Mouse (Mus musculus) frontal cortex, postnatal 14 days (tissue): ENCODE measurements at regions not wholly inside any gene's neighbourhood (a gene's known extent, or its start where the extent isn't known, plus 50 kb on each side); places are given as distances from the start of the nearest gene placed in this dataset.
"Not testable (repeated sequence)": the region's sequence is repeated elsewhere in the genome, so short reads cannot be mapped to it uniquely, and the experiment has no call there.

ENCODE experiments used
- DNase-seq, 2 experiments: peaks; one replicate each; pipeline ENCODE4 v3.0.0; 2022; ENCODE audit warnings: low spot score in 2 of 2

DNA sequence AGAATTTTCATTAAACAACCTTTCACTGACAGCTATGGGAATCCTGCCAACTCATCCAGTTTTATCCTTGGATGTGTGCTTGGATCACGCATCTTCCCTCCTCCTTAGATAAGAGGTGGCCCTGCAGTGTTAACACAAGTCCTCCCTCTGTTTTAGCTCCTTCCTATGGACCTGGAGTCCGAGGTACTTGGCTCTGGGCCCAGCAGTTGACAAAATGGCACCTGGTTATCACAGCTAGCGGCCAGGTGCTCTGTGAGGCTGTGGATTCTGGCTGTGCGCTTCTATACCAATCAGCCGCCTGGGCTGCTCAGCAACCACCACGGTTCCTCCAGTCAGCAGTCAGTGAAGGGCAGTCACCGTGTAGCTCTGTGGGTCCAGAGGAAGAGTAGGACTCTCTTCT, 157.4 kb downstream of the Prdm2 start:
- no peak for DNase-seq

DNA sequence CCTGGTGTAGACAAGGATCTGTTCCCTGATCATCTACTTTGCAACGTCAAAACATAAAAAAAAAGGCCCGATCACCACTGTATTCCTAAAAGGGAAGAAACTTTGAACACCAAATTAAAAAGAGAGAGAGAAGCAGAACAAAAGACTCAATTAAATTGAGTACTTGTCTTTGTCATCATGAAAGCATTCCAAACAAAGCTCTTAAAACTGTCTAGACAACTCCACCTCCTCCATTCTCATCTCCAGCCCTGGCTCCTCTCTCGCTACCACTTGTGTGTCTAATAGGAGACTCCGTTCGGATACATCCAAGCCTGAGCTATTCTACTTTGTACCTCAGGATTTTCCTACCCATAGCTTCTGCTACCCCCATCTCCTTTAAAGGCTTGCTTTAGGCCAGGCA, 159.8 kb downstream of the Prdm2 start:
- DNase-seq, result no peak

DNA sequence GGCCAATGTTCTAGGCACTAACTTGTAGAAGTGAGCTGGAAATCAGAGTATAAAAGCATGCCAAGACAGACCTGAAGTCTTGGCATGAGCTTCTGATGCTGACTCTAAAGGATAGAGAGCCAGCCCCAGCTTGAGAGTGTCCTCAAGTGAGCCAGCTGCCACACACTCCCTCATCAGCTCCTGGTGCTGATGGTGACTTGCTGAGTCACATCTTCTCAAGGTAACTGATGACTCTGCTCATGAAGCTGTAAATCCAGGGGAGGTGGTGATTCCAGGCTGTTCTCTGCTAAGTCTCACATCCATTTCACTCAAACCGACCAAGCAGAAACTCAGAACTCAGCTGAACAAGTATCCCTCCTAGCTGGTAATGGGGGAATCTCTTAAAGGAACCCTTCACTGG, 161.6 kb downstream of the Prdm2 start:
- no peak for DNase-seq

DNA sequence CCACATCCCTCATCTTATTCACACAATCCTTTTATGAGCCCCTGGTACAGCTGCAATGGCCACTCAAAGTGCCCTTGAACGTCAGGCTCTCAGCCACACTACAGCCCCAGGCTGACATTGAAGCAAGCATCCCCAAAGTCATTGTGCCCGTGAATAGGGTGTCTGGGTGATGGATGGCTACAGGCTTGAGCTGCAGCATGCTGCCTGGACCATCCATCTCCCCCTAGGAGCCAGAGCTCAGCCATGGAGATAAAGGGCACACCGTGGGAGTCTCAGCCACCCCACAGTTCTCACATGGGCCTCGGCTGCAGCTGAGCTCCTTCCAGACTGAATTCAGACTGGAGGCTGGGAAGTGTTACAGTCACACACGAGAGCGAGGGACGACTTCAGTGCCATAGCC, 167.6 kb downstream of the Prdm2 start:
- DNase-seq, result no peak

DNA sequence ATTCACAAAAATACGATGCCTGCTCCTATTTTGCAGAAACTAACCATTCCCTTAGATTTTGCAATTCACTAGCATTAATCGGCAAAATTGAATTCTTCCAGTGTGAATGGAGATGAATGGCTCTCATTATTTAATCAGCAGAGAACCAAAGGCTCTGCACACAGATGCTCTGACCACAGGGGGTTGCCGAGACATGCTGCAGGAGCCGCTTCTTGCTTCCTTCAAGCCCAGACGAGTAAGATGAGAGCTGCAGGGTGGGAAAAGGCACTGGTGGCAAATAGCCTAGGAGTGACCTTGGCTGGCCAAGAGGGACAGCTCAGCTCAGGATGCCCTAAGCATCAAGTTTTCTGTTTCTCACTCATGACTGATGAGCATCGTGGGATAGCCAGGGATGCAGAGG, 170.0 kb downstream of the Prdm2 start:
- no peak for DNase-seq

DNA sequence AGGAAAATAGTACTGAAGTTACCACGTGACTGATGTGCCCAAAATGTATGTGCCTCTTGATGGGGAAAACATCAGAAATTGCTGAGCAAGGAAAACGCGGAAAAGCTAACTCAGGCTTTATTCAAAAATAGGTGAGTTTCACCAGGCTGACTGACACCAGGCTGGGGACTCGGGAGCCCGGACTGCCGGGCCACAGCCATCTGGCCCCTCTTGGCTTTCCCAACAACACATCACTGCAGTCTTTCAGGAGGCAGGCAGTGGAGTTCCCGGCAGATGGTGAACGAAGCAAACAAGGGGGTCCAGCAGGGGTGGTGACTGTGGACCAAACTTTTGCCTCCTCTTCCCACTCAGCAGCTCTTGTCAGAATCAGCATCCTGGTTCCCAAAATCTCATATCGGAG, 174.2 kb downstream of the Prdm2 start:
- DNase-seq, result no peak

DNA sequence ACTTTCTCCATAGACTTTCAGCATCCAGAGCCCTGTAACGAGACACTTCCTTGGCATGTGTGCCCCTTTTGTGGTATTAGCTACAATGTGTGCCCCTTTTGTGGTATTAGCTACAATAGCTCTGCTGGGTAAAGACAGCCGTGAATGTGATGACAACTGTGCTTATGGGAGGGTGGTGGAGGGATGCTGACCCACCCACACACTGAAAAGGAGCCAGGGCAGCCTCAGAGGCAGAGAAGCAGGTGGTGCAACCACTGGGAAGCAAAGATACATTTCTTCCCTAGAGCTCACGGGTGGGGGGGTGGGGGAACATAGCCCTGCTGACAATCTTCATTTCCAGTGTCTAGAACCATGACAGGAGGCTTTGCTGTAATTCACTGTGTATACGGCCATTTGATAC, 176.1 kb downstream of the Prdm2 start:
- no peak for DNase-seq

DNA sequence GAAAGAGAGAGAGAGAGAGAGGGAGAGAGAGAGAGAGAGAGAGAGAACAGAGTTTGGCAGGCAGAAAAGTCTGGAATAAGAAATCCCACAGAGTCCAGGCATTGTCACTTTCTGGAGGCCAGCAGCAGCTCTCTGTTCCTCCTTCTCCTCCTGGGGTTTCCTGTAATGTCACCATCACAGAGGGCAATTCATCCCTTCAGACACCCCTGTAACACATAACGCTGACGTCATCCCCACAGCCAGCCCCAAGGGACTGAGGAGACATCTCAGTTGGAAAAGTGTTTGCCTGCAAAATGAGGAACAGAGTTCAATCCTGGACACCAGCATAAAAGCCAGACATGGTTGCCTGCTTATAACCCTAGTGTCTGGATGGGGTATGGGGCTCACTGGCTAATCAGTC, 177.7 kb downstream of the Prdm2 start:
- not testable (repeated sequence) for DNase-seq

DNA sequence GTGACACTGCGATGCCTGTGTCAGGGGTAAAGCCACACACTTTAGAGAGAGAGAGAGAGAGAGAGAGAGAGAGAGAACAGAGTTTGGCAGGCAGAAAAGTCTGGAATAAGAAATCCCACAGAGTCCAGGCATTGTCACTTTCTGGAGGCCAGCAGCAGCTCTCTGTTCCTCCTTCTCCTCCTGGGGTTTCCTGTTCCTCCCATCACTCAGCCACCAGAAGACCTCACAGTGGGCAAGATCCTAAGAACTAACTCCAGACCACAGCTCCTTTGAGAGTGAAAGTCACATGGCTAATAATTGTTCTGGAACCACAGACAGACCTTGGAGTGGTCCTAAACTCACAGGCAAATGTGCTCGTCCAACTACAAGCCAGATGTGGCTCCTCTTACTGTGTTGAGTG, 178.5 kb downstream of the Prdm2 start:
- DNase-seq, result not testable (repeated sequence)

DNA sequence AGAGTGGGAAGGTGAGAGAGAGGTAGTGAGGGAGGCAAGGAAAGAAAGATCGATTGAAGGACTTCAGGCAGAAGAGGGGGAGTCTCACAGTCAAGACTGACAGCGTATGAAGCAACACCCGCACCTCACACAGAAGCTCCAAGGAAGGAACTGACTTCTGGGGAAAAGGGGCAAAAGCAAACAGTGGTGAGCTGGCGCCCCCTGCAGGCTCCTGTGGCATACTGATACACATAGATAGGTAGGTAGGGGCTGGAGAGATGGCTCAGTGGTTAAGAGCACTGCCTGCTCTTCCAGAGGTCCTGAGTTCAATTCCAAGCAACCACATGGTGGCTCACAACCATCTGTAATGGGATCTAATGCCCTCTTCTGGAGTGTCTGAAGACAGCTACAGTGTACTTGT, 183.0 kb downstream of the Prdm2 start:
- DNase-seq, result not testable (repeated sequence)

DNA sequence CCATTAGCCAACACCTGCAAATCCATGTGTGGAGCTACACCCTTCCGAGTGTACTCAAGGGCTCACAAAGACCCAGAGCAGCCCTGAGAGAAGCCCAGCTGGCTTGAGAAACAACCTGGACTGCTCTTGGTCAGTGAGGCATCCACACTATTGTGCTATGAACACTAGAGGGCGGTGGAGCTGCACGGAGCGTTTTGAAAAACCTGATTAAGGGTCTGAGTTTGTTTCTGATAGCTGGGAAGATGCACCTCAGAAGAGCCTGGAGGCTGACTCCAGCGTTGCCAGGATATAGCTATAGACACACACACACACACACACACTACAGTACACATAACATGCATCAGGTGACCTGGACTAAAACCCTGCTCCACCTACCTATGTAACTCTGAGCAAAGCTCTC, 185.5 kb downstream of the Prdm2 start:
- peak; percentile 39 to 70 for DNase-seq

DNA sequence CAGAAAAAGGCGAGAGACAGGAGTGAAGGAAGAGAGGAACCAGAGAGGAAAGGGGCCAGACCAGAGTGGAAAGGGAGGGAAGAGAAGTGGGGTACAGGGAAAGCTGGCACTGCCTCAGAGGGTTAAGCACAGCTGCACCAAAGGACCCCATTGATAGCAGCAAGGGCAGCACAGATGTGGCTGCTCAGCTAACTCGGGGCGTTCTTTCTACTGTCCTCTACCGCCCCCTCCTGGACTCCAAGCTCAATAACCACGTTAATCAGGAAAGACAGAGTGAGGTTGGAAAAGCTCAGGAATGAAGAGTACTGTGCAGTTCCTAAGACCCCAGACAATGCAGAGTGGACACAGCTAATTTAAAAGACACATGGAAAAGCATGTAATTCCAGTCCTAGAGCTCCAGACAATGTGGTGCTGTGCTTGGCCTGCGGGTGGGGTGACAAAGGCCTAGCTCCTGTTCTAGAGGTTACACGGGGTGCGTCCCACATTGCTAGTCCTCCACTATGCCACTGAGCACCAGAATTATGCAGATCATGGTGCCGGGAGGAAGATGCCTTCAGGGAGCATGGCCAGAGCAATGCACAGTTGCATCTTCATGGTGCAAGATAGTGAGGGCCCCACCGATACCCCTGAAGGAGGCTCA, 191.4 kb downstream of the Prdm2 start:
- peak; percentile 37 to 70 for DNase-seq

DNA sequence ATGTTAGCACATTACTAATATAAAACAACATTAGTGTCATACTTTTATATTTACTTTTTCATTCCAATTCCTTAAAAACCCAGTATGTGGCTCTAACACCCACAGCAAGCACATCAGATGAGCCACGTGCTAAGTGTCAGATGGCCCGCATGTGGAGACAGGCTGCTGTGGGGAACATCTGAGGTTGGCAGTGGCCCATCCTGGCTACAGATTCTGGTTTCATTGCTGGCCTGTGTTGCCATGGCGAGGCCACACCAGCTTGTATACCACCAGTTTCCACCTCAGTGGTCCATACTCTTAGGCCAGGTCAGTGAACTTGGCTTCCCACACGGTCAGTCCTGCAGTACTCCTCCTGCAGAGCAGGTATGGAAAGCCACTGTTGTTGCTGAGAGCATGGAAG, 192.1 kb downstream of the Prdm2 start:
- no peak for DNase-seq

DNA sequence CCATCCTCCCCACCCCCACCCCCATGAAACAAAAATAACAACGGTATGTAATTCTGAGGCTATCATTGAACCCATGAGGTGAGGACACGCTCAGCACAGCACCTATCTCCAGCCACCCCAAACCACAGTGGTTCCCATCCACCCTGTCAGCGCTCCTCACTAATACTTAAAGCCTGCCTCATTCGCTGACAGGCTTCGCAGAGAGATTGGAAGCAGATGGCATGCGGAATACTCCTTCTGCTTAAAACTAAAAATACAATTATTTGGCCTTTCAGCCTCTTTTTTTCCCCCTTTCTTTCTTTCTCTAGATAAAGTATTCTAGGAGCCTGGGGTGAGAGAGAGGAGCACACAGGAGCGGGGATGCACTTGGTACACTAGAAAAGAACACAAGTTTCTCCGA, 199.9 kb downstream of the Prdm2 start:
- no peak for DNase-seq

DNA sequence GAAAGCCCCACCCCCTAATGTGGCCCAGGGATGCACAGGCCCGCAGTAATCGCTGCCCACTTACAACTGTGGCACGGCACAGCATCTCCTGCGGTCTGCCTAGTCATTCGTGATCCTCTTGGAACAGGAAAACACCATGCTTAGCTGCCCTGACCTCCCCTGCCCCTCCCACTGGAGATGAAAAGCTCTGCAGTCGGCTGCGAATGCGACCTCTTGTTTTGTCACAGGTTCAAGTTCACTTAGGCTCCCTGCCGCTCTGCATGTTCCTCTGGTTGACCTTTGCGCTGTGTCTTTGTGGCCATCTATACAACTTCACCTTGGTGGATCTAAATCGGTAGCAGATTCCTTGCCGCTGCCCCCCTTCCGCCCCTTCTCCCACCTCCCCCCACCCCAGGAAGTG, 210.8 kb downstream of the Prdm2 start:
- DNase-seq, result no peak

DNA sequence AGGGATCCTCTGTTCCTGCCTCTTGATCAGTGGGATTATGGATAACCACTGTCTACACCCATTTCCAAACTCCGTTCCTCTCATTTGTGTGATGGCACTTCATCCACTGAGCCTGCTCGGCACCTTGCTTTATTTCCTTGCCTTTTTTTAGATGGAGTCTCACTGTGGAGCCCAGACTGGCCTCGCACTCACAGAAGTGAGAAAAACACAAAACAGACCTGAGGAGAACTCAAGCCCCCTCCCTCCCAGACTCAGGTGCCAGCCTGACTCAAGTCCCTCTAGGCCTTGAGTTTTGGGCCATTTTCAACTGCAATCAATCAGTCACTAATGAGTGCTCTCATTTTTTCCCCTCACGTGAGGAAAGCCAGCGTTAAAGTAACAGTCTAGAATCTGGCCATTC, 211.3 kb downstream of the Prdm2 start:
- DNase-seq, result no peak

DNA sequence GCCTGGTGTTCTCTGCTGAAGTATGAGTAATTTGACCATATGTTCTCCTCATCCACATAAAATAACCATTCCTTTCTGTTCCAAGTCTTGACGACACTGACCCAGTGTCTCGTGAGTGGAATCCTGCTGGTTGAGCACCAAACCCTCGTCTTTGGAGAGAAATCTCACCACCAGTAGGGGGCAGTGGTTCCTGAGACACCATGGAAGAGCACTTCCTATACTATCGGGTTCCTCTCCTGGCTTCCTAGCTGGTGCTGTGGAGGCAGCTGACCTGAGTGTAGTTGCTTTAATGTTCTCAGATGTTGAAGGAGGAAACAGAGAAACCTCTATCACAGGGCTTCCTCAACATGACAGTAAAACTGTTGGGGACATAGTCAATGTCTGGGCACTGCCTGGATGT, 216.4 kb downstream of the Prdm2 start:
- no peak for DNase-seq

DNA sequence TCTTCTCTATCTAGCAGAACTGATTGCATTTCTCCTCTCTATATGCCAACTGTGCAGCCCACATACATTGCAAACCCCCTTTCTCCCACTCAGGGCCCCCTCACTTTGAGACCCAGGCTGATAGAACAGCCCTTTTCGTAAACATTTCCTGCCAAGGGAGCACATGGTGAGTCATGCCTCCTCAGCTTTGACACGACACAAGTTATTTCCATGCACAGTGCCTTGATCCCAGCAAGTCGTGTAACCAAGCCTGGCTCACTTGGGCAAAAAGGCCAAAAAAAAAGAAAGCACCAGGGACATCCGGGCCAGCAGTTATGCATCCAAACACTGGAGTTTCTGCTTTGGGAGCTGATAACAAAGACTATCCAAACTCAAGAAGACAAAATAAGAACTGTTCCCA, 221.4 kb downstream of the Prdm2 start:
- DNase-seq, result no peak

DNA sequence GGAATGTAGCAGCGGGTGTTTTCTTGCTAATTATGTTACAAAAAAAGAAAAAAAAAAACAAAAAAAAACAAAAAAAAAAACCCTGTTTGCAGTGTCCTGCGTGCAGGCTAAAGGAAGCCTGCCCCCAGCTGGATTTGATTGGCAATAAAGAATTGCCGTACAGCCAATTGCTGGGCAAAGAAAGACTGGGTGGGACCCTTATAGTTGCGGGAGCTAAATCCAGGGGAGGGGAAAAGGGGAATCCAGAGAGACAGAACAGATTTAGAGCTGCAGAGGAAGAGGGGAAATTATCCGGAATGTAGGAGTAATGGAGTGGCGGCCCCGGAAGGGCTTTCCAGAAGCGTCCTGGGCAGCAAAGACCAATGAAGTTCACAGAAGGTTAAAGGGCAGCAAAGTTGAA, 223.6 kb downstream of the Prdm2 start:
- DNase-seq, result no peak

DNA sequence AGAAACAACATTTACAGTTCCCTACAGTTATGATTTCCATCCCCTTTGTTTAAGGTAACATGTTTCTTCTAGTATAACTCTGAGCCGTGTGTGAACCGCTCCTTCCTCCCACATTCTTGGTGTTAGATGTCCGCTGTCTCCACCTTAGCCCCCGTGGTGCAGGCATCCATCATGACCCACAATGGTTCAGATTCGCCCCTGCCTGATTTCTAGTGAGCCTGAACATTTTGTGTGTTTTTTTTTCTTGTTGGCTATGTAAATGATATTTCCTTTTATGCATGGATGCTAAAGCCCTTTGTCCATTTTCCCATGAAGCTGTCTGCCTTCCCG, 229.5 kb downstream of the Prdm2 start:
- DNase-seq, result no peak

DNA sequence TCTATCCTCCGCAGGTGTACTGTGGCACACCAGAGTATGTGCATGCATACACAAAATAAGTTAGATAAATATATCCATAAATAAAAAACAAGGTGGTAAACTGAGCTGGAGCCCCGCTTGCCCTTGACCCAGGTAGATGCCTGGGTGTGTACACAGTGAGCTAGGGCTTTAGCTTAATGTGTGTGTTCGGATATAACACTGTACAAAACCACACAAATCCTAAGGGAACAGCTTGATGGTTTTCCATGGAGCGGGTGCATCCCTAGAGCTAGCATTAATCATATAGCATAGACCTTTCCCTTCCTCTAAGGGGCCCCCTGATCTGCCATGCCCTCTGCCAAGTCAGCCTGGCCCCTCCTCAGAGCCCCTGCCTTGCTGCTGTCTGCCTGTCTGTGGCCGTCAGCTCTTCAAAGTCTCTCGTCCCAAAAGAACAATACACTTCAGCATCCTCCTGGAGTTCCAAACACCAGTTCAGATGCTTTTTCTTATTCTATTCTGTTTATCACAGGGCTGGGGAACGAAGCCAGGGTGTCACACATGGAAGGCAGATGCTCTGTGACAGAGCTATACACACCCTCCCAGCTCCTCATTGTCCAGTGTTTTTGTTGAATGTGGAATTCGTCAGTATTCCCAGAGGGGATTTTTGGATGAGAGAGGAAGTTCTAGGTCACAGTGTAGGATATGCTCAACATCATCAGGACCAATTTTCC, 230.1 kb downstream of the Prdm2 start:
- no peak for DNase-seq

DNA sequence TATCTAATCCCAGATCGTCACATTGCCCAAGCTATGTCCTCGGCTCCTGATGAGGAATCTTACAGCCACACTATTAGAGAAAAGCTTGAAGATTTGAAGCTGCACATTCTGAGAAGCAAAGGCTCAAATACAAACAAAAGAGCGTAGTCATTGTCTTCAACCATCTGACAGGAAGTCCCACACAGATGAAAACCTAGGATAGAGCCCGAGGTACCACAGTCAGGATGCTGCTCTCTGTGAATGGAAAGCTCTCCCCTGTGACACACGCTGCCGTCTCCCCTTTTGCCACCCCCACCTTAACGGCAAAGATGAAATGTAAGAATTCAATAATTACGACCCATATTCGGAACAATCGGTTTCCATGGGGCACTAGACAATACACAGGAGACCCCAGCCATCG, 237.2 kb downstream of the Prdm2 start:
- no peak for DNase-seq

DNA sequence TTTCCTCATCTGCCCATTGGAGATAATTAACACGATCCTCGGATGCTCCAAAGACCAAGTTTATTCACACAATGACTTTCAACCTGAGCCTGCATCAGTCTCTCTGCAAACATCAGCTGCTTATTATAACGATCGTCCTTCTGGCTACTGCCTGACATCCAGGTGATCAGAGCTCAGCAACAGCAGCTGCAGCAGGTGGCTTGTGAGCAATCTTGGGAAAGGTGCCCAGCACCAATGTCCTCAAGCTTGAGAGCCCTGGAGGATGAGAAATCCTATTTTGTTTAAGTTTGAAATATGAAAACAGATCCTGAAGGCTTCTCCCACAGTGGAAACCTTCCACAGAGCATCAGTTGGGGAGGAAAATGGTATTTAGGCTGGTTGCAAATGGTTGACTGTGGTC, 242.8 kb downstream of the Prdm2 start:
- DNase-seq, result no peak

DNA sequence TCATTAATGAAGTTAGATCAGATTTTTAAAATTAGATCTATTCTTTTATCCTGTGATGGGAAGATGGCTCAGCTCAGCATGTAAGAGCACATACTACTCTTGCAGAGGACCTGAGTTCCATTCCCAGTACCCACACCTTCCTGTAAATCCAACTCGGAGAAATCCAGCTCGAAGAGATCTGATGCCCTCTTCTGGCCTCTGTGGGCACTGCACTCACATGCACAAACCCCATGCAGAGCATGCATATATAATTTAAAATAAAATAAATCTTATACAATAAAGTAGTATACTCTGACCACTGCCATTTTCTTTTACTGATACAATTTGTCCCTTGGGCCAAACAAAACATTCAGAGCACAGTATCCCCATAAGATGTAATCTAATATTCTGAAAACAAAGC, 245.2 kb downstream of the Prdm2 start:
- no peak for DNase-seq
